Mouse (Mus musculus) C2C12 (cell line): ENCODE data around the gene N4bp2l1. TPM values are rescaled to one million over a fixed set of nuclear protein-coding genes. Genes with fewer than 3 reads are reported as not detected.

ENCODE experiments used
- H3K27me3 ChIP-seq: one replicate; pipeline ENCODE4 v1.6.1; 2011; ENCODE audit not compliant: control insufficient read depth, insufficient read depth, insufficient read length
- H3K36me3 ChIP-seq: one replicate; pipeline ENCODE4 v1.6.1; 2011; ENCODE audit not compliant: control insufficient read depth, insufficient read depth
- H3K4me3 ChIP-seq: one replicate; pipeline ENCODE4 v1.5.1; 2011; ENCODE audit warnings: mild to moderate bottlenecking, control low read depth; ENCODE audit not compliant: poor library complexity, insufficient read depth, severe bottlenecking
- H3K79me2 ChIP-seq: one replicate; pipeline ENCODE4 v1.6.1; 2011; ENCODE audit not compliant: control insufficient read depth, insufficient read depth
- H3K79me3 ChIP-seq: one replicate; pipeline ENCODE4 v1.6.1; 2011; ENCODE audit warnings: low read depth, control low read depth
- H3ac ChIP-seq: one replicate; pipeline ENCODE3; 2011; ENCODE audit warnings: low read depth; ENCODE audit not compliant: control insufficient read depth, insufficient read length
- CEBPB ChIP-seq: IDR thresholded peaks from one replicate; pipeline ENCODE4 v1.6.1; 2011; ENCODE audit warnings: low read depth, mild to moderate bottlenecking, control low read depth, moderate library complexity
- CTCF ChIP-seq: IDR thresholded peaks from one replicate; pipeline ENCODE4 v1.5.1; 2011; ENCODE audit not compliant: control insufficient read depth, insufficient read depth, insufficient read length
- FOSL1 ChIP-seq: IDR thresholded peaks from one replicate; pipeline ENCODE4 v1.8.0; 2011; ENCODE audit warnings: mild to moderate bottlenecking, low read length; ENCODE audit not compliant: poor library complexity, insufficient read depth, severe bottlenecking
- MAX ChIP-seq: IDR thresholded peaks from one replicate; pipeline ENCODE4 v1.6.1; 2011; ENCODE audit warnings: mild to moderate bottlenecking, control low read depth
- MYOD1 ChIP-seq: IDR thresholded peaks from one replicate; pipeline ENCODE4 v1.6.1; 2011; ENCODE audit warnings: low read depth; ENCODE audit not compliant: control insufficient read depth, insufficient read length
- MYOG ChIP-seq: IDR thresholded peaks from one replicate; pipeline ENCODE4 v1.6.1; 2011; ENCODE audit not compliant: control insufficient read depth, insufficient read length; ENCODE audit errors: extremely low read depth
- USF1 ChIP-seq: IDR thresholded peaks from one replicate; pipeline ENCODE4 v1.6.1; 2011; ENCODE audit warnings: low read depth, mild to moderate bottlenecking, control low read depth, moderate library complexity
- polyA plus RNA-seq: library from polyadenylated mRNA; unstranded; fragments of >200 nt; fragmentation: generic; extraction: Trizol; gene quantifications from one replicate; pipeline ENCODE4 v1.2.1, GENCODE M21; 2012; ENCODE audit warnings: missing spikeins

The N4bp2l1 gene
- polyA plus RNA-seq, 1 experiment: 0.33 TPM

GRCm38 (mm10) chr5:150578613-150579171 is 18.3 kb downstream of the N4bp2l1 start:
- no peak for TF ChIP-seq MYOD1
- no peak for TF ChIP-seq FOSL1
- TF ChIP-seq CEBPB: no peak
- TF ChIP-seq CTCF: no peak
- TF ChIP-seq MAX: no peak
- no peak for TF ChIP-seq MYOG
- no peak for TF ChIP-seq USF1
- H3K79me2 ChIP-seq: no peaks in the 10 kb centered on the region
- no peaks in the 10 kb centered on the region for H3K79me3 ChIP-seq
- no peaks in the 10 kb centered on the region for H3K36me3 ChIP-seq
- no peak overlapping the region for H3ac ChIP-seq
- no peaks in the 10 kb centered on the region for H3K27me3 ChIP-seq
- H3K4me3 ChIP-seq: no peak overlapping the region

- Histone ChIP-seq H3K79me3 (no peaks in the 10 kb centered on the region), H3K79me2 (no peaks in the 10 kb centered on the region), H3K27me3 (no peaks in the 10 kb centered on the region), H3K36me3 (no peaks in the 10 kb centered on the region), H3K4me3 (no peak overlapping the region), H3ac (no peak overlapping the region)
- no peak for TF ChIP-seq FOSL1
- no peak for TF ChIP-seq MAX
- TF ChIP-seq USF1: no peak
- TF ChIP-seq MYOD1: no peak
- no peak for TF ChIP-seq CEBPB
- no peak for TF ChIP-seq CTCF
- no peak for TF ChIP-seq MYOG
These were observed 20.2 kb downstream of the N4bp2l1 start for GRCm38 (mm10) chr5:150576832-150577231.

DNA sequence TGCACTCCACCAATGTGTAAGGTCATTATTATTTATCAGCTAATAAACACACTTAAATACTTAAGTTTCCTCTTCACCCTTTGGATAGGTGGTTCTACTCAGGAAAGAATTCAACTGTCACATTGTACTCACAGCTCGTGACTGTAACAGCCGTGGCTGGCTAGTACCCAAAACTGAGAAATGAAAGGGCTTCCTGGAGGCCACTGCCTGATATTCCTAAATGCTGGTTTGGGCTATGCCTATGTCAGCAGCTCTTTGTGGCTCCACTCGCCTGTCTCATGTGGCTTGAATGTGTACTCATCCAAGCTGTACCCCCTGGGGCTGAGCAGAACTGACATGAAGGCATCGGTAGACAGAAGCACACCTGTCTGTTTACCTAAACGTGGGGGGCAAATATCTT is 22.1 kb downstream of the N4bp2l1 start:
- Histone ChIP-seq H3ac (no peak overlapping the region), H3K27me3 (no peaks in the 10 kb centered on the region), H3K36me3 (no peaks in the 10 kb centered on the region), H3K79me2 (no peaks in the 10 kb centered on the region), H3K4me3 (no peak overlapping the region), H3K79me3 (no peaks in the 10 kb centered on the region)
- TF ChIP-seq CEBPB: no peak
- TF ChIP-seq MAX: no peak
- TF ChIP-seq MYOG: no peak
- TF ChIP-seq USF1: no peak
- TF ChIP-seq MYOD1: no peak
- no peak for TF ChIP-seq FOSL1
- no peak for TF ChIP-seq CTCF

- Histone ChIP-seq H3K79me2 (no peaks in the 10 kb centered on the region), H3K4me3 (no peak overlapping the region), H3ac (no peak overlapping the region), H3K79me3 (no peaks in the 10 kb centered on the region), H3K36me3 (no peaks in the 10 kb centered on the region), H3K27me3 (no peaks in the 10 kb centered on the region)
- no peak for TF ChIP-seq CTCF
- no peak for TF ChIP-seq FOSL1
- TF ChIP-seq CEBPB: no peak
These were observed 22.6 kb downstream of the N4bp2l1 start for GRCm38 (mm10) chr5:150574403-150574802.

DNA sequence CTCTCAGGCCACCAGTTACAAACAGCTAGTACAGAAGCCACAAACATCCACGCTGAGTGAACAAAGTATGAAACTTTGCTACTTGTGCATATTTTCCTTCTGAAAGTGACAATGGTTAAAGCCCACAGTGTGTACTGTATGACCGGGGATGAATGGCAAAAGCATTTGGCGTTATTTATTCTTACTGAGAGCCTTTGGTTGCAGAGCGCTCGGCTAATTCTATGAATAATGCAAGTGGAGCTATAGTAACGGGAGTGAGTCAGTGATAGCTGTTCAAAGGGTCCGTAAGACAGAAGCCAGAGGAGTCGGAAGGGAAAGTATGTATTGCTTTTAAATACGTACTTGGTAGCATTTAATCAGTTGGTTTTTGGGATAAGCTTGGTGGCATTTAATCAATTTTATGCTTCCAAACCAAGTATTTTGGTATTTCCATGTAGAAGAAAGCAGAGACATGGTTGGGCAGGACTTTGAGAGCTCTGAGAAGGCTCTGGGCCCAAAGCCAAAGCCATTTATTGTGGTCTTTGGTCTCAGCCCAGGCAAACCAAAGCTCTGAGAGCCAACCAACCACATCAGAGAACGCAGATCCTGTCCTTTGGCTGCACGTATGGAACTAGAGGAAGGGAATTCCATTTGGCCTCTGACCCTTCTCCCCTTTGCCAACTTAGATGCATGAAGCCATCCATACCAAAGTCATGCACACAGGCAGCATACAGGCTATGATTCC is 26.3 kb downstream of the N4bp2l1 start:
- Histone ChIP-seq H3K4me3 (no peak overlapping the region), H3K79me2 (no peaks in the 10 kb centered on the region), H3K36me3 (peaks cover 22% of the 10 kb centered on the region), H3ac (no peak overlapping the region), H3K27me3 (no peaks in the 10 kb centered on the region), H3K79me3 (no peaks in the 10 kb centered on the region)
- TF ChIP-seq CEBPB (no peak), MYOG (no peak), MYOD1 (no peak), USF1 (no peak), MAX (no peak), FOSL1 (no peak)

GRCm38 (mm10) chr5:150566971-150567370 is 30.0 kb downstream of the N4bp2l1 start:
- no peaks in the 10 kb centered on the region for H3K27me3 ChIP-seq
- H3K79me3 ChIP-seq: no peaks in the 10 kb centered on the region
- TF ChIP-seq USF1 (no peak), MYOD1 (no peak), MAX (no peak), FOSL1 (no peak), MYOG (no peak), CEBPB (no peak), CTCF (no peak)
- H3ac ChIP-seq: no peak overlapping the region
- H3K36me3 ChIP-seq: peaks cover 25% of the 10 kb centered on the region
- no peaks in the 10 kb centered on the region for H3K79me2 ChIP-seq
- H3K4me3 ChIP-seq: no peak overlapping the region

GRCm38 (mm10) chr5:150566226-150566625 is 30.8 kb downstream of the N4bp2l1 start:
- Histone ChIP-seq H3K4me3 (no peak overlapping the region), H3ac (no peak overlapping the region), H3K36me3 (peaks cover 30% of the 10 kb centered on the region), H3K79me3 (no peaks in the 10 kb centered on the region), H3K79me2 (no peaks in the 10 kb centered on the region), H3K27me3 (no peaks in the 10 kb centered on the region)
- TF ChIP-seq MYOD1 (no peak), CTCF (no peak), MAX (no peak), FOSL1 (no peak), MYOG (no peak), CEBPB (no peak), USF1 (no peak)
